Mouse (Mus musculus): ENCODE data around the gene Pcnx. TPM values are rescaled to one million over a fixed set of nuclear protein-coding genes. Genes with fewer than 3 reads are reported as not detected.

The Pcnx gene
- 14.2 and 19.9 TPM in 2 replicates for polyA plus RNA-seq (2014; fragmentation: Nextera tagmentation; extraction: Ambion mirVana)

DNA sequence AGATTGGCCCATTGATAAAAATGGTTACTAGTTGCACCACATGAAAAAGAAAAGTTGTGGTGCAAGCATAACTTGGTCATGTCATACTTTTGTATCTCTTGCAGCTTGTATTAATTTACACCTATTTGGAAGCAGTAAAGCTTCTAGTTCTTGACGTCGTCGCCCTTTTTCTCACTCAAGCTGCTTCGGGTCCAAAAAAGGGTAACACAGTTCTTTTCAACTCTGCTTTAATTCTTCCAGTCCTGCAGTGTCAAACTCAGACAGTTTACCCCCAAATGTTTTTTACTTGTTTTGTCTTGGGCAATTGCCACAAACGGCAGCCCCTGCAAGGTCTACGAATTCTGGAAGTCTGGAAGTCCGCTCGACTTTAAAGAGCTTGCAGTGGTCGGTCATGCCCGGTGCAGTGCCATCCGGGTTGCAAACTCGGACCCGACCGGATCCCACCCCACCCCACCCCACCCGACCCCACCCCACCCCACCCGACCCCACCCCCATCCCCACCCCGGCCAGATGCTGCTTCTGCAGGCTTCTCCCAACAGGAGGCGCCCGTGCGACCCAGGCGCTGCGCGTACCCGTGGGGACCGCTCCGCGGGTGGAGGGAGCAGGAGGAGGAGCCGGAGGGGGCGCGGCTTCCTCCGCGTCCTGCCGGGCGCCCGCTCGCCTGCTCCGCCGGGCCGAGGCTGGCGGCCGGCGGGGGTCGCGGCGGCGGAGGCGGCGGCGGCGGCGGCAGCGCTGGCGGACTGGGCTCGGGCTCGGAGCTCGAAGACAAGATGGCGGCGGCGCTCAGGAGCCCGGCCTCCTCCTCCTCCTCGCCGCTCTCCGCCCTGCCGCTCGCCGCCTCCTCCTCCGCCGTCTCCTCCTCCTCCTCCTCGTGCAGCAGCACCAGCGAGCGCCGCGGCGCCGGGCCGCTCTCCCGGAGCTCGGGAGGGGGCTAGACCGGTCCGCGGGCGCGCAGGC is at the start of gene Pcnx:
Gene Pcnx (plus strand): TSS at position 673 of the 957 bp plus-strand sequence.
- 3% methylated on average over 41 of the region's 83 CpGs for WGBS
- peak; percentile 91 for ATAC-seq (ENCODE audit: low FRiP score)
- peak within 1 kb of the TSS; percentile 84 for H3K4me2 ChIP-seq (replicated peaks)
- peak within 1 kb of the TSS; percentile 95 for H3K27ac ChIP-seq
- H3K27me3 ChIP-seq (ENCODE audit: control insufficient read depth, insufficient read depth, low read length) = no peaks in the 10 kb centered on the region
- H3K9ac ChIP-seq = peak within 1 kb of the TSS; percentile 94
- peaks cover 27% of the 10 kb centered on the region for H3K4me1 ChIP-seq (replicated peaks; ENCODE audit: control insufficient read depth, insufficient read depth, low read length)
- peak; percentile 89 for DNase-seq (ENCODE audit: low spot score)
- H3K9me3 ChIP-seq (ENCODE audit: control insufficient read depth, low read length) = no peaks in the 10 kb centered on the region
- H3K4me3 ChIP-seq (replicated peaks; ENCODE audit: low read length) = peak within 1 kb of the TSS; percentile 97
- no peaks in the 10 kb centered on the region for H3K36me3 ChIP-seq (replicated peaks; ENCODE audit: control insufficient read depth, insufficient read depth)

DNA sequence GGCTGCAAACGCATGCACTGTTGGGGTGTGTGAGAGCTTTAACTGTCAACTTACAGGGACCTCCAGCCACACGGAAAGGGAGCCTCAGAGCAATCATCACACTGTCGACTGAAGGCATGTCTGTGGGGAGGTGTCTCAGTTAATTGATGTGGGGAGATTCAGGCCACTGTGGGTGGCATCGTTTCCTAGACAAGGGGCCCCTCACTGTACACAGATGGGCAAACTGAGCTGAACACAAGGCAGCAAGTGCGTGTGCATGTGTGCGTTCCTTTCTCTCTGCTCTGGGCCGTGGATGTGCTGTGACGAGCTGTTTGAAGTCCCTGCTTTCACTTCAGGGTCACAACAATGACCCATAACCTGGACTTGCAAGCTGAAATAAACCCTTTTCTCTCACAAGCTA is 49.4 kb upstream of the Pcnx start:
- Histone ChIP-seq H3K36me3 (replicated peaks; ENCODE audit: control insufficient read depth, insufficient read depth) (no peaks in the 10 kb centered on the region), H3K4me2 (replicated peaks) (no peak overlapping the region), H3K27me3 (ENCODE audit: control insufficient read depth, insufficient read depth, low read length) (no peaks in the 10 kb centered on the region), H3K4me1 (replicated peaks; ENCODE audit: control insufficient read depth, insufficient read depth, low read length) (peaks cover 16% of the 10 kb centered on the region), H3K27ac (no peak overlapping the region), H3K9ac (no peak overlapping the region), H3K9me3 (ENCODE audit: control insufficient read depth, low read length) (no peaks in the 10 kb centered on the region), H3K4me3 (replicated peaks; ENCODE audit: low read length) (no peak overlapping the region)
- WGBS = 28% methylated on average over 8 of the region's 8 CpGs
- DNase-seq (ENCODE audit: low spot score) (no peak), ATAC-seq (ENCODE audit: low FRiP score) (no peak)

DNA sequence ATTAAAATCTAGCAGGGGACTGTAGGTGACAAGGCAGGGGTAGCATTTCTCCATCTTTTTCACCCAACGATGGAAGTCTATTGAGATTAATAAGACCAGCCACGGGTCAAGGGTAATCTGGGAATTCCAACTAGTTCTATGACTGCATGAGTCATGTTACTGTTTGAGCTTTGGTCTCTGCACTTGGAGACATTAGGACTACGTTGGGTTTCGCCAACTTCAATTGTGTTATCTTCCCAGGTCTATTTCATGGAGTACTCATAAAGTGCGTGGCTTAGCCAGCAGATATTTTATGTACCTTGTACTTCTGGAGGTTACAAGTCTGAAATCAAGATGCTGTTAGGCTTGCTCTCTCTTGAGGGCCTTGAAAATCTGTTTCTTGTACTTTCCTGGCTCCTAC is 45.1 kb upstream of the Pcnx start:
- DNase-seq (ENCODE audit: low spot score) = no peak
- Histone ChIP-seq H3K9me3 (ENCODE audit: control insufficient read depth, low read length) (no peaks in the 10 kb centered on the region), H3K9ac (no peak overlapping the region), H3K27ac (no peak overlapping the region), H3K4me3 (replicated peaks; ENCODE audit: low read length) (no peak overlapping the region), H3K36me3 (replicated peaks; ENCODE audit: control insufficient read depth, insufficient read depth) (no peaks in the 10 kb centered on the region), H3K4me2 (replicated peaks) (no peak overlapping the region), H3K4me1 (replicated peaks; ENCODE audit: control insufficient read depth, insufficient read depth, low read length) (no peaks in the 10 kb centered on the region), H3K27me3 (ENCODE audit: control insufficient read depth, insufficient read depth, low read length) (no peaks in the 10 kb centered on the region)
- WGBS = 96% methylated on average over 5 of the region's 5 CpGs
- no peak for ATAC-seq (ENCODE audit: low FRiP score)

DNA sequence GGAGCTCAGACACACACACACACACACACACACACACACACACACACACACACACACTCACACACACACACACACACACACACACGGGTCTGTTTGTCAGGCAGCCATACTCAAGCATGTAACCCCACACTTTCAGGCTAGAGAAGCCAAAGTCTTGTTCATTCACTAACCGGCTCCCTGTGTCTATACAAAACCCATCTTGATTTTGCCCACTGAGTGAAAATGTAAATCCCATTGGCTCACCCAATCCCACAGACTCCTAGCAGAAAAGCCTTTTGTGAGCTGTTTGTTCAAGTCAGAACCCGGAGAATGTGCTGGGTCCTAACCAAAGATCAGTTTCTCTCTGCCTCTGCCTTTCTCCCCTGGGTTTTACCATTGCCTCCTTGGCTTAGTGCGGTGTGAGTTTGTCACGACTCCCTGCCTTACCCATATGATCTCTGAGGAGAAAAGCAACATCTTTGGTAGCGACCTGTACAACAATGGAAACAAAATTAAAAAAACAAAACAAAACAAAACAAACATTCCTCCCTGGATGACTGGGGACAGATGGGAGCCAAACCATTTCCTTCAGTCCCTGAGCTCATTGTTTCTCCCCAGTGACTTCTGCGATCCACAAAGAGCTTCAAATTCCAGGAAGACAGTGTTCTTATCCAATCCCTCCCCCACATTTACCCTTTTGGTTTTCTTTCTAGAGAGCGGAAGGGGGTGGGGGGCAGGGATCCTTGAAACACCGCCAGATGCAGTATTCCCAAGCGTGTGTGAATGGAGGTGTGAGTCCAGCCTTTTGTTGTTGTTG is 43.3 kb upstream of the Pcnx start:
- Histone ChIP-seq H3K4me2 (replicated peaks) (peak overlapping the region; percentile 33), H3K27ac (peak overlapping the region; percentile 28), H3K9me3 (ENCODE audit: control insufficient read depth, low read length) (no peaks in the 10 kb centered on the region), H3K9ac (no peak overlapping the region), H3K27me3 (ENCODE audit: control insufficient read depth, insufficient read depth, low read length) (no peaks in the 10 kb centered on the region), H3K4me3 (replicated peaks; ENCODE audit: low read length) (no peak overlapping the region), H3K36me3 (replicated peaks; ENCODE audit: control insufficient read depth, insufficient read depth) (no peaks in the 10 kb centered on the region), H3K4me1 (replicated peaks; ENCODE audit: control insufficient read depth, insufficient read depth, low read length) (no peaks in the 10 kb centered on the region)
- DNase-seq (ENCODE audit: low spot score) (peak; percentile 38), ATAC-seq (ENCODE audit: low FRiP score) (peak; percentile 40; the same call in 1 of the 2 replicates)
- 11% methylated on average over 10 of the region's 10 CpGs for WGBS

DNA sequence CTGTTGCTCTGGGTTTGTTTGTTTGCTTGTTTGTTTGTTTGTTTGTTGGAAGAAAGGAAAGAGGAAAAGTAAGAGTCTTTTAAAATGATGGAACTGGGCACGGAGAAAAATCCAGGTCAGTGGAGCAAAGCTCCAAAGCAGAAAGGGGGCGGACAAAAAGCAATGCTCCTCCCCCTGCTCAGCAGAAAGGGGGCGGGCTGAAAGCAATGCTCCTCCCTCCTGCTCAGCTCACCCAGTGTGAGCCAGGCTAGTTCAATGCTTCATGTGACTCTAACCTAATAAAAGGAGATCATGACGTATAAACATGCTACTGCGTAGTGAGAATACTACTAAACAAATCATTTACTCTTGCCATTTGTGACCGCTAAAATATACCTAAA is 42.7 kb upstream of the Pcnx start:
- Histone ChIP-seq H3K9ac (no peak overlapping the region), H3K9me3 (ENCODE audit: control insufficient read depth, low read length) (no peaks in the 10 kb centered on the region), H3K4me2 (replicated peaks) (peak overlapping the region; percentile 33), H3K27me3 (ENCODE audit: control insufficient read depth, insufficient read depth, low read length) (no peaks in the 10 kb centered on the region), H3K36me3 (replicated peaks; ENCODE audit: control insufficient read depth, insufficient read depth) (no peaks in the 10 kb centered on the region), H3K4me3 (replicated peaks; ENCODE audit: low read length) (no peak overlapping the region), H3K4me1 (replicated peaks; ENCODE audit: control insufficient read depth, insufficient read depth, low read length) (no peaks in the 10 kb centered on the region), H3K27ac (peak overlapping the region; percentile 28)
- WGBS = 35% methylated on average over 6 of the region's 6 CpGs
- no peak for DNase-seq (ENCODE audit: low spot score)
- no peak; the same call in 1 of the 2 replicates for ATAC-seq (ENCODE audit: low FRiP score)

DNA sequence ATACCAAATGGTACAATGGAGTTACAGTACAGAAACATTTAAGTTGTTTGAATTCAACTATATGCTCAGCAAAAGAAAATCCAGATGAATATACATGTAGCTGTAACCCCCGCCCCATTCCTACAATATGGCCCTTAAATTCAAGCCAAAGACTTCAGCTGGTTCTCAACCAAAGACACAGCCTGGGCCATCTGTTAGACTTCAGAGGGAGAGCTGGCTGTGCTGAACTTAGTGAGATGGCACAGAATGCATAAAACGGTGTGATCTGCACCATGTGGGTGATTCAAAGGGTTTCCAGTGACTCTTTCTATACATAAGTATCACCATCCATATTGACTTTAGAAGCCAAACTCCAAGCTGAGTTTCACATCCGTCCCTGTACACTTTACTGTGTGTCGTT is 39.1 kb upstream of the Pcnx start:
- no peak for DNase-seq (ENCODE audit: low spot score)

DNA sequence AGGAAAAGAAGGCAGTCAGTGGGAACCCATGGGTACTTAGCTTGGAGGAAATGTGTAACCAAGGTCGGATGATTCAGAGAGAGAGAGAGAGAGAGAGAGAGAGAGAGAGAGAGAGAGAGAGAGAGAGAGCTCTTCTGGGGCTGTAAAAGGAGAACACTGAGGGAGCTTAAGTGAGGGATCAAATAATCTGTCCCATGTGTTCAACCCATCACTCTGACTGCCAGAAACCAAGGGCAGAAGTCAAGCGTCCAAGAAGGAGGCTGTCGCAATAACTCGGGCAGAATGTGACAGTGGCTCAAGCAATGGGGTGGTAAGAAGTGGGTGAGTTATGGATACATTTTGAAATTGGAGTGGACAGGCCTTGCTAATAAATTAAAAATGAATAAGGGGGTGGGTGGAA is 37.6 kb upstream of the Pcnx start:
- no peaks in the 10 kb centered on the region for H3K4me1 ChIP-seq (replicated peaks; ENCODE audit: control insufficient read depth, insufficient read depth, low read length)
- ATAC-seq (ENCODE audit: low FRiP score) (no peak), DNase-seq (ENCODE audit: low spot score) (no peak)
- H3K4me2 ChIP-seq (replicated peaks) = no peak overlapping the region
- no peaks in the 10 kb centered on the region for H3K9me3 ChIP-seq (ENCODE audit: control insufficient read depth, low read length)
- H3K4me3 ChIP-seq (replicated peaks; ENCODE audit: low read length) = no peak overlapping the region
- no peak overlapping the region for H3K9ac ChIP-seq
- H3K27me3 ChIP-seq (ENCODE audit: control insufficient read depth, insufficient read depth, low read length) = no peaks in the 10 kb centered on the region
- H3K36me3 ChIP-seq (replicated peaks; ENCODE audit: control insufficient read depth, insufficient read depth) = no peaks in the 10 kb centered on the region
- 78% methylated on average over 4 of the region's 4 CpGs for WGBS
- no peak overlapping the region for H3K27ac ChIP-seq

More for the DNA sequence above, 39.1 kb upstream of the Pcnx start:
- ATAC-seq (ENCODE audit: low FRiP score) = no peak
- Histone ChIP-seq H3K4me2 (replicated peaks) (no peak overlapping the region), H3K9ac (no peak overlapping the region), H3K27me3 (ENCODE audit: control insufficient read depth, insufficient read depth, low read length) (no peaks in the 10 kb centered on the region), H3K4me1 (replicated peaks; ENCODE audit: control insufficient read depth, insufficient read depth, low read length) (no peaks in the 10 kb centered on the region), H3K27ac (no peak overlapping the region), H3K4me3 (replicated peaks; ENCODE audit: low read length) (no peak overlapping the region), H3K36me3 (replicated peaks; ENCODE audit: control insufficient read depth, insufficient read depth) (no peaks in the 10 kb centered on the region), H3K9me3 (ENCODE audit: control insufficient read depth, low read length) (no peaks in the 10 kb centered on the region)
- 89% methylated on average over 4 of the region's 4 CpGs for WGBS

DNA sequence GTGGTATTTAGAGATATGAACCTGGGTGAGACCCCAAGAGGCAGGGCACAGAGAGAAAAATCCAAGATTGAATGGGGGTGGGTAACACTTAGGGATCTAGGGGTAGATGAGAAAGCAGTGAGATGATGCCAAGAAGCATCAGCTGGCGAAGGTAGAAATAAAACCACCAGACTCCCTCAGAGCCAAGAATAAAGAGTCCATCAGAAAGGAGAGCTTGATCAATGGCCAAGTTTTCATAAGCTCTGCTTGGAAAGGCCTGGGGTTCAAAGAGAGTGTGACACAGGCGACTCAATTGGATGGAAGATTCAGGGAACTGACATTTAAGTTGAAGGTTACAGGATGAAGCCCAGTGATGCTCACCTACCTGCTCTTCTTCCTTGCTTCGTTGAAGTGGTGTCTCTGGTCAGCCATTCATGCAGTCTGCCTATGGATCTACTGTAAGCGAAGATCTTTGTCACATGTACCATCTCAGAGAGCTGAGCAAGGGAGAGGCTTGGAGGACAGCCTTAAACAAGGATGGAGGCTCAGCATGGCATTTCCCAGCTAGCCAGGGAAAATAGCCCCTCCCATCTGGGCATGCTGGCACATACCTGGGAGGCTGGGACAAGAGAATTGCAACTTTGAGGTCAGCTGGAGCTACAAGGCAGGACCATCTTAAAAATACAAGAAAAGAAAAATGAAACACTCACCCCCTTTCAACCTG is 36.9 kb upstream of the Pcnx start:
- no peaks in the 10 kb centered on the region for H3K27me3 ChIP-seq (ENCODE audit: control insufficient read depth, insufficient read depth, low read length)
- WGBS = 89% methylated on average over 4 of the region's 4 CpGs
- DNase-seq (ENCODE audit: low spot score) = no peak
- no peak overlapping the region for H3K27ac ChIP-seq
- no peak overlapping the region for H3K4me3 ChIP-seq (replicated peaks; ENCODE audit: low read length)
- H3K4me1 ChIP-seq (replicated peaks; ENCODE audit: control insufficient read depth, insufficient read depth, low read length) = no peaks in the 10 kb centered on the region
- no peaks in the 10 kb centered on the region for H3K36me3 ChIP-seq (replicated peaks; ENCODE audit: control insufficient read depth, insufficient read depth)
- H3K9ac ChIP-seq = no peak overlapping the region
- no peak for ATAC-seq (ENCODE audit: low FRiP score)
- no peak overlapping the region for H3K4me2 ChIP-seq (replicated peaks)
- no peaks in the 10 kb centered on the region for H3K9me3 ChIP-seq (ENCODE audit: control insufficient read depth, low read length)

DNA sequence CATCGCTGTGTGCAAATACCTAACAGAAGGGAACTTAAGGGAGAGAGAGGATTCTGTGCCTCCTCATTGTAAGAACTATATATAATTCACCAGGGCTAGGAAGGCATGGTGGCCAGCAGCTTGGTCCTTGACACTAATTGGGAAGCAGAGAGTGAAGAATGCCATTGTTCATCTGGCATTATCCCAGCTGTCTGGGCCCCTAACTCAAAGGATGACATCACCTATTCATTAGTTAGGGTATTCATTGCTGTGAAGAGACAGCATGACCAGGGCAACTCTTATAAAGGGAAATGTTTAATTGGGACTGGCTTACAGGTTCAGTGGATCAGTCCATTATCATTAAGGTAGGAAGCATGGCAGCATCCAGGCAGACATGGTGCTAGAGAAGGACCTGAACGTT is 31.5 kb upstream of the Pcnx start:
- Histone ChIP-seq H3K4me3 (replicated peaks; ENCODE audit: low read length) (no peak overlapping the region), H3K27ac (no peak overlapping the region), H3K36me3 (replicated peaks; ENCODE audit: control insufficient read depth, insufficient read depth) (no peaks in the 10 kb centered on the region), H3K9ac (no peak overlapping the region), H3K27me3 (ENCODE audit: control insufficient read depth, insufficient read depth, low read length) (no peaks in the 10 kb centered on the region), H3K4me1 (replicated peaks; ENCODE audit: control insufficient read depth, insufficient read depth, low read length) (no peaks in the 10 kb centered on the region), H3K9me3 (ENCODE audit: control insufficient read depth, low read length) (no peaks in the 10 kb centered on the region), H3K4me2 (replicated peaks) (no peak overlapping the region)
- ATAC-seq (ENCODE audit: low FRiP score) (no peak), DNase-seq (ENCODE audit: low spot score) (no peak)
- 72% methylated on average over 2 of the region's 2 CpGs for whole genome bisulfite sequencing
